Mouse (Mus musculus): Measurements from ENCODE around the gene Epb41l2.

GRCm38 (mm10) chr10:25387268-25387667 lies 27.7 kb downstream of the Epb41l2 start:
- no peak for TF ChIP-seq POLR2A (IDR thresholded peaks at IDR 0.05; ENCODE audit: extremely low read depth, insufficient read depth, low read length)
- no peak for TF ChIP-seq CTCF (IDR thresholded peaks at IDR 0.05; ENCODE audit: low read depth, low read length)
